12 mouse cellular contexts compared by ENCODE assay signal in the genomic region with DNA sequence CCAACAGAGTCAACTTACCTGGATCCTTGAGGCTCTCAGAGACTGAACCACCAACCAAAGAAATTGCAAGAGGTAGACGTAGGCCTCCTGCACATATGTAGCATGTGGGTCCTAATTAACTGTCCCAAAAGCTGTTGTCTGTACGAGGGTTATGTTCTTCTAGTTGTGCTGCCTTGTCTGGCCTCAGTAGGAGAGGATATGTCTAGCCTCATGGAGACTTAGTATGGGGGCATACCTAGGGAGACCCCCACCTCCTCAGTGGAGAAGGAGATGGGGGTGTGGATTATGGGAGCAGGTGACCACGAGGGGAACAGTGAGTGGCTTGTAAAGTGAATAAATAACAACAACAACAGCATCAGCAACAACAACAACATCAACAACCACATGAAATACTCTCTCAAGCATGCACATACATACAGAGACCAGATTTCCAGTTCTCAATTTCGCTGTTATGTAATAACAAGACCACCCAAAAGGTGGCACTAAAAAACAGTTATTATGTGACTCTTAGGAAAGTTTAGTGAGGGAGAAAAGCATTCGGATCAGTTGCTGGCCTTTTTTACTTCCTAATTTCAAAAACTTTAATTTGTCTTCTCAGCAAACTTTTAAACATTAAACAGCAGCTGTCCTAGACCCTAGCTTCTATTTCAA. TPM values are rescaled to one million over a fixed set of nuclear protein-coding genes. Genes with fewer than 3 reads are reported as not detected.
DNase-seq lines count a peak whose midpoint lies in the region; ATAC-seq and TF ChIP-seq lines count a peak whose summit lies in the region.
"Had no signal": no experiment of that assay in that cellular context is flagged by ENCODE, and none has a peak within 500 bp of the region (broad histone marks: within the 10 kb centered on the region; RNA-seq: fewer than 3 reads in every experiment).

No protein-coding gene starts in this region.

- no peak for TF ChIP-seq POLR2A in kidney, adult 2 months (IDR thresholded peaks at IDR 0.05; ENCODE audit: low read depth, low read length)
- no peak for TF ChIP-seq POLR2A in limb, embryonic 14.5 days (IDR thresholded peaks at IDR 0.05; ENCODE audit: borderline replicate concordance, extremely low read depth, insufficient read depth, insufficient read length)

- peak; percentile 63 for ATAC-seq in limb, embryonic 14.5 days (ENCODE audit: low FRiP score, low read depth)

- H3K9ac ChIP-seq in limb, embryonic 14.5 days (ENCODE audit: low read depth, low read length, severe bottlenecking) = no peak overlapping the region
- H3K9ac ChIP-seq: embryonic facial prominence, embryonic 12.5 days; heart, embryonic 13.5 days had no signal

- H3K27ac ChIP-seq in kidney, adult 2 months (ENCODE audit: insufficient read depth, low read depth, low read length) = no peak overlapping the region
- no peak overlapping the region for H3K27ac ChIP-seq in limb, embryonic 14.5 days (replicated peaks; ENCODE audit: low read depth, low read length)
- H3K27ac ChIP-seq: embryonic facial prominence, embryonic 12.5 days; heart, embryonic 13.5 days had no signal

- no peaks in the 10 kb centered on the region for H3K9me3 ChIP-seq in limb, embryonic 14.5 days (ENCODE audit: control insufficient read depth, low read length)
- H3K9me3 ChIP-seq: embryonic facial prominence, embryonic 12.5 days; heart, embryonic 13.5 days had no signal

- H3K4me3 ChIP-seq in kidney, adult 2 months (ENCODE audit: insufficient read depth, low read depth, low read length) = no peak overlapping the region
- H3K4me3 ChIP-seq in limb, embryonic 14.5 days (replicated peaks; ENCODE audit: low read length) = no peak overlapping the region
- H3K4me3 ChIP-seq: embryonic facial prominence, embryonic 12.5 days; heart, embryonic 13.5 days had no signal

- no peak for TF ChIP-seq CTCF in kidney, adult 2 months (conservative IDR thresholded peaks at IDR 0.05; ENCODE audit: insufficient read depth, insufficient read length, low read depth, low read length)

- DNase-seq in kidney, adult 2 months = peak; percentile 21
- DNase-seq in kidney, adult 8-10 months = no peak
- peak; percentile 15 for DNase-seq in A20 (ENCODE audit: low read depth, low spot score)
- DNase-seq in embryo, embryonic 10.5 days (ENCODE audit: low spot score) = peak; percentile 74
- peak; percentile 83 for DNase-seq in limb, embryonic 14.5 days (ENCODE audit: low spot score)
- no peak for DNase-seq in right cerebral cortex, postnatal 36 days (ENCODE audit: low spot score in 2 of 2)
- no peak for DNase-seq in cerebellum, adult 8-10 months
- DNase-seq in adrenal gland, adult 2 months = no peak
- DNase-seq: adrenal gland, postnatal 25 days; thymus, adult 2 months had no signal

- no peaks in the 10 kb centered on the region for H3K4me1 ChIP-seq in kidney, adult 2 months (ENCODE audit: control insufficient read depth, insufficient read depth, low read length)
- no peaks in the 10 kb centered on the region for H3K4me1 ChIP-seq in limb, embryonic 14.5 days (ENCODE audit: control insufficient read depth, insufficient read depth, low read length)
- H3K4me1 ChIP-seq: embryonic facial prominence, embryonic 12.5 days had no signal

- 54% methylated on average over 5 of the region's 5 CpGs for WGBS in kidney, adult 2 months
- WGBS in limb, embryonic 14.5 days = 43% methylated on average over 5 of the region's 5 CpGs

- no peaks in the 10 kb centered on the region for H3K36me3 ChIP-seq in kidney, adult 2 months (ENCODE audit: control insufficient read depth, insufficient read depth, low read length)
- no peaks in the 10 kb centered on the region for H3K36me3 ChIP-seq in limb, embryonic 14.5 days (ENCODE audit: control insufficient read depth, insufficient read depth, low read length)
- H3K36me3 ChIP-seq: embryonic facial prominence, embryonic 12.5 days; heart, embryonic 13.5 days had no signal

- H3K4me2 ChIP-seq in limb, embryonic 14.5 days (replicated peaks; ENCODE audit: low read depth, low read length, severe bottlenecking) = no peak overlapping the region
- H3K4me2 ChIP-seq: embryonic facial prominence, embryonic 12.5 days; heart, embryonic 13.5 days had no signal

- H3K27me3 ChIP-seq in kidney, adult 2 months (replicated peaks; ENCODE audit: control insufficient read depth, insufficient read depth, low read length) = no peaks in the 10 kb centered on the region
- H3K27me3 ChIP-seq in limb, embryonic 14.5 days (ENCODE audit: control insufficient read depth, insufficient read depth, low read length) = no peaks in the 10 kb centered on the region
- H3K27me3 ChIP-seq: embryonic facial prominence, embryonic 12.5 days; heart, embryonic 13.5 days had no signal

RNA-seq across cellular contexts. Expression of a gene that starts 17.0 kb away (rescaled TPM):
- polyA plus RNA-seq in kidney, adult 2 months (2012; rRNA removed) = 29.3 and 37.6 TPM in 2 replicates
- polyA plus RNA-seq in limb, embryonic 14.5 days (2012; rRNA removed) = 43.1 and 60.4 TPM in 2 replicates
- polyA plus RNA-seq in limb, embryonic 14.5 days (2014; fragmentation: Nextera tagmentation; extraction: Ambion mirVana) = 43.0 and 49.9 TPM in 2 replicates
- 10 to 100 TPM; 18.0 to 30.2 TPM for total RNA-seq in adrenal gland, adult 2 months (2021)
- polyA plus RNA-seq in adrenal gland, adult 2 months (2012; rRNA removed) = 14.8 and 18.0 TPM in 2 replicates

Comparison
In these comparisons a context has a peak if more than half of its experiments do, and no peak if none do; other contexts are left out.
1. DNase-seq: peak in kidney, adult 2 months (single experiment), A20 (single experiment), embryo, embryonic 10.5 days (single experiment) and limb, embryonic 14.5 days (single experiment); none in kidney, adult 8-10 months (0 of 2), right cerebral cortex, postnatal 36 days (0 of 2), cerebellum, adult 8-10 months (single experiment) and adrenal gland, adult 2 months (single experiment).